Mouse (Mus musculus): ENCODE results near the gene Kdelr3.

The Kdelr3 gene

DNA sequence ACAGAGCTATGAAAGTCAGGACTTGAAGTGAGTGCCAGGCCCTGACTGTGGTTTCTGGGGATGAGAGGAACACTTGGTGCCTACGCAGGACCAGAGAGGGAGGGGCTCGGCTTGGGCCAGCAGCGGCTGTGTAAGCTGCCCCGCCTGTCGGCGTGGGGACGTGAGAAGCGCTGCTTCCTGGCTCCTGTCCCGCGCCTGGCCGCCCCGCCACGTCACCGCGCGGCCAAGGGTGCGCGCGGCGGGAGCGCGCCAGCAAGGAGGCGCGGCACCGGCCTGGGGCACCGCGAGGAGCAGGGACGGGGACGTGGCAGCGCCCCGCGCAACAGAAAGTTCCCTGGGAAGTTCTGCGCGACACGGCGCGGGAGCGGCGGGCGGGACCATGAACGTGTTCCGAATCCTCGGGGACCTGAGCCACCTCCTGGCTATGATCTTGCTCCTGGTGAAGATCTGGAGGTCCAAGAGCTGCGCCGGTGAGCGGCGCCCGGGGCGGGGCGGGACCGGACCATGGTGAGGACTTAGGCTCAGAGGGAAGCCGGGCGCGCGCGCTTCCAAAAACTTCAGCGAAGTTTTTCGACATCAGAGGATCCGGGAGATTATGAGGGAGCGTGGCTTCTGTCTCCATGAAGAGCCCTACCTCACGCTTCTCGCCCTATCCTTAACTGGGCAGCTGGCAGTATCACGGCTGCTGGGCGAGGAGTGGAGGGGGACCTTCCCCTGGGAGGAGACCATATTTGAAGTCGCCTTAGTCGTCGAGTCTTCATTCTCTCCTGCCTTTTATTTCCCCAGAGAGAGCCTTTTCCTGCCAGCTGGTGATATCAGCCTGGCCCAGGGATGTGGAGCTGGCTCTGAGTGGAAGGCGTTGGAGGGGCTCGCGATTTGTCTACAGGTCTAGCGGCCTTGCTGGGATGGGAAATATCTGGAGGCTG is at the start of gene Kdelr3:
TSS of gene Kdelr3 (plus strand) at position 241 of the 926 bp plus-strand sequence.
- Histone ChIP-seq H3K36me3 (ENCODE audit: control insufficient read depth, insufficient read depth, low read length, poor library complexity, severe bottlenecking) (no peaks in the 10 kb centered on the region), H3K27me3 (ENCODE audit: control insufficient read depth, insufficient read depth, low read length, poor library complexity, severe bottlenecking) (no peaks in the 10 kb centered on the region)
- DNase-seq (ENCODE audit: low read depth, low spot score), result no peak

DNA sequence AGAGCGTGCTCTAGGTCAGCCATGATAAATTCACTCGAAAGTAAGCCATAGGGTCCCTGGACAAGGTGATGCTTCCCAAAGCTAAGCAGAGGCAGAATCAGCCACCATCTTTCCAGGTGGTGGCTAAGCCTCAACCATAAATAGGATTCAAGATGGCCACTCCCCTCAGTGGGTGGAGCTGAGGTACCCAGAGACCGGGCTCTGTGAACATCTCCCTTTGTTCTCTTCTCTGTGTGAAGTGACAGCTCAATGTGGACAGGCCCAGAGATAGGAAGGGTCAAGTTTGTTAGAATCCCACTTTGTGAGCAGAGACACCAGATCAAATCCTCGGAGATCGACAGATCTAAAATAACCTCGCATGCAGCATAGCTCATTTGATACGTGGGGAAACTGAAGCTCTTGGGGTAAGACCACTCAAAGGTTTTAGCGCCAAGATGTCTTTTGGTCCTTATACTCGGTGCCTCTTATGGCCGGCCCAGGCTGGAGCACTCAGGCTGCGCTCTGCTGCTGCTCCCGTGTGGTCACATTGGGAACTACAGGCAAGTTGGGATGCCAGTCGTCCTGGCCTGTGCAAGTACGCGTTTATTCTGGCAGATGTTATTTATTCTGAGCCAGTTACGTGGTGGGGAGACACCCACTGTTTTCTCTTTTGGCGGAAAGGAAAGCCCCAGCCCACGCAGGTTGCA is 49.5 kb upstream of the Kdelr3 start:
- Histone ChIP-seq H3K36me3 (ENCODE audit: control insufficient read depth, insufficient read depth, low read length, poor library complexity, severe bottlenecking) (no peaks in the 10 kb centered on the region), H3K27me3 (ENCODE audit: control insufficient read depth, insufficient read depth, low read length, poor library complexity, severe bottlenecking) (no peaks in the 10 kb centered on the region)
- peak; percentile 87 for DNase-seq (ENCODE audit: low read depth, low spot score)

DNA sequence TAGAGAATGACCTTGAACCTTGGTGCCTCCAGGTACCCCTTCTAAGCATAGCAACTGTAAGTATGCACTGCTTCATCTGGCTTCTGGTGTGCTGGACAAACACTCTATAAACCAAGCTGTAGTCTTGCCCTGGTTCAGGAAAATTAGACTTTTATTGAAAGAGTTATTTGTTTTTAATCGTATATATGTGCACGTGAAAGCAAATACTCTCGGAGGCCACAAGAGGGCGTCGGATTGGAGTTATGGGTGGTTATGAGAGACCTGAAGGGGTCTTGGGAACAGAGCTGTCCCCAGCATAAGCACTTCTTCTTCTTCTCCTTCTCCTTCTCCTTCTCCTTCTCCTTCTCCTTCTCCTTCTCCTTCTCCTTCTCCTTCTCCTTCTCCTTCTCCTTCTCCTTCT is 46.6 kb upstream of the Kdelr3 start:
- DNase-seq (ENCODE audit: low read depth, low spot score), result no peak
- Histone ChIP-seq H3K36me3 (ENCODE audit: control insufficient read depth, insufficient read depth, low read length, poor library complexity, severe bottlenecking) (no peaks in the 10 kb centered on the region), H3K27me3 (ENCODE audit: control insufficient read depth, insufficient read depth, low read length, poor library complexity, severe bottlenecking) (no peaks in the 10 kb centered on the region)

DNA sequence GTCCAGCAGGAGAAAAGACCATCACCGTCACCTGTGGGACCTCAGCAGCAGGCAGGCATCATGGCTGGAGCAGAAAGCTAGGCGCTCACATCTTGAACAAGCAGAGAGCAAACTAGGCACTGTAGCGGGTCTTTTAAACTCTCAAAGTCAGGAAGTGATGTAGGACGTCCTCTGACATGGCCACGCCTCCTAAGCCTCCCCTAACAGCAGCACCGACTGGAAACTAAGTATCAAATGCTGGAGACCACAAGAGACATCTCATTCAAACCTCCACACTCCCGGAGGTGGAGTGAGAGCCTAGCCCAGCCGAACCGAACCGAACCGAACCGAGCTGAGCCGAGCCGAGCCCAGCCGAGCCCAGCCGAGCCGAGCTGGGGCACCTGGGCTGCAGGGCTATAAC is 45.6 kb upstream of the Kdelr3 start:
- DNase-seq (ENCODE audit: low read depth, low spot score), result no peak
- Histone ChIP-seq H3K27me3 (ENCODE audit: control insufficient read depth, insufficient read depth, low read length, poor library complexity, severe bottlenecking) (no peaks in the 10 kb centered on the region), H3K36me3 (ENCODE audit: control insufficient read depth, insufficient read depth, low read length, poor library complexity, severe bottlenecking) (no peaks in the 10 kb centered on the region)

DNA sequence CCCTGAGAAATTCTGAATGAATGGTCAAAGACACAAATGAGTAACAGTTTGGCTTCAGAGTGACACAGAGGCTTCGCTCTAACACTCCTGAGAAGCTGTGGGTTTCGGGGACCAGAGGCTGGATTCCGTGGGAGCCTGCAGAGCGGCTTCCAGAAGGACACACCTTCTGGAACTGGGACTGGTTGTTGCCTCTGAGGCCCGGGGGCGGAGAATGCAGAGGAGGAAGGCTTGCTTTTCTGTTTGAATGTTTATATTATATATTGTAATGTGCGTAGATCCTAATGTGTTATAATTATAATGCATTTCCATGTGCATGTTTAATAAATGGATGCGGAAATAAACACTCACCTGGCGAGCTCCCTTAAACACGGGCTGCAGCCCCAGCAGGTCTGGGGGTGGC is 45.1 kb upstream of the Kdelr3 start:
- H3K36me3 ChIP-seq (ENCODE audit: control insufficient read depth, insufficient read depth, low read length, poor library complexity, severe bottlenecking), result no peaks in the 10 kb centered on the region
- no peaks in the 10 kb centered on the region for H3K27me3 ChIP-seq (ENCODE audit: control insufficient read depth, insufficient read depth, low read length, poor library complexity, severe bottlenecking)
- no peak for DNase-seq (ENCODE audit: low read depth, low spot score)

DNA sequence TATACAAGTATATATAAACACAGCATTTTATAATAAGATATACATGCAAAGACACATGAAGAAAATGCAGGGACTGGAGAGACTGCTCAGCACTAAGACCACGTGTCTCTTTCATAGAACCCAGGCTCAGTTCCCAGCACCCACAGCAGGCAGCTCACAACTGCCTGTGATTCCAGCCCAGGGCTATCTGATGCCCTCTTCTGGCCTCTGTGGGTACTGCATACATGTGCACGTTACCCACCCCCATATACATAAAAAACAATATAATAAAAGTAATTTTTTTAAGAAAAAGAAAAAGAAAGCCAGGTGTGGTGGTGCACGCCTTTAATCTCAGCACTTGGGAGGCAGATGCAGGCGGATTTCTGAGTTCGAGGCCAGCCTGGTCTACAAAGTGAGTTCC is 43.2 kb upstream of the Kdelr3 start:
- Histone ChIP-seq H3K27me3 (ENCODE audit: control insufficient read depth, insufficient read depth, low read length, poor library complexity, severe bottlenecking) (no peaks in the 10 kb centered on the region), H3K36me3 (ENCODE audit: control insufficient read depth, insufficient read depth, low read length, poor library complexity, severe bottlenecking) (no peaks in the 10 kb centered on the region)
- DNase-seq (ENCODE audit: low read depth, low spot score), result peak; percentile 24

DNA sequence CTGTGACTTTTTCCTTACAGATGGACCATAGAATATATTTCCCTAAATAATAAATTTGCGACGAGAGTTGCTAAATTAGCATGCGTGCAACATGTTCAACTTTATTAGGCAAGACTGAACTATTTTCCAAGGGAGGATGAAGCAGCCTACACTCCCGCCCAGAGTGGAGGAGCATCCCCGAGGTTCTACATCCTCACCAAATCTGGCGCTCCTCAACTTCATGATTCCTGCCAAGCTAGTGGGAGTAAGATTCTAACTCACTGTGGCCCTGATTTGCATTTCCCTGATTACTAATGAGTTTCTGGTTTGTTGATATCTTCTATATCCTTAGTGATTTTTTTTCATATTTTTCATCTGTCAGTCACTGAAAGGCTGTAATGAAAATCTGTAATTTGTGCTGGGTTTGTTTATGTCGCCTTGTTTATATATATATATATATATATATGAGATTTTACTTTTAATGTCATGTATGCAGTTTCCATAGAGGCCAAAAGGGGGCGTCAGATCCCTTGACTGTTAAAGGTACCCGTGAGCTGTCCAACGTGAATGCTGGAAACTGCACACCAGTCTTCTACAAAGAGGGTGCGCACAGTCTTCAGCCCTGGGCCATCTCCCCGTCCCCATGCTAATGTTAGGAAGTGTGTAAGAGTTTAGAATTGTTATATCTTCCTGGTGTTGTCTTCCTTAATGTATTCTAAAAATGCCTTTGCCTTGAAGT is 42.4 kb upstream of the Kdelr3 start:
- DNase-seq (ENCODE audit: low read depth, low spot score), result peak; percentile 26
- Histone ChIP-seq H3K27me3 (ENCODE audit: control insufficient read depth, insufficient read depth, low read length, poor library complexity, severe bottlenecking) (no peaks in the 10 kb centered on the region), H3K36me3 (ENCODE audit: control insufficient read depth, insufficient read depth, low read length, poor library complexity, severe bottlenecking) (no peaks in the 10 kb centered on the region)

DNA sequence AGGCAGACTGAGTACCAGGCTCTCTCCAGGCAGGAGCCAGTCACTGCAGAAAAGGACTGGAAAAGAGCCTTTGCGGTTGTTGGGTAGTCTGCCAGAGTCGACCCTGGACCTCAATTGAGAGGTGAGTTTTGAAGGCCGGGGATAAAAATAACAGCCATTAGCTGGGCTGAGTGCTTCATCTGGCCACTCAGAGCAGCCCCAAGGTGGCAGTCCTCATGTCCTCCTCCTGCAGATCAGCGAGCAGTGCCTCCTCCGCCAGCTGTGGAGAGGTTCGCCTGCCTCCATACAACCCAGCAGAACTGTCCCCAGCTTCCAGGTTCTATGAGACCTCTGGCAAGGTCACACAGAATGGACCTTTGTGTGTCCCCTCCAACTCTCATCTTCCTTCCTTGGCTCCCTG is 39.0 kb upstream of the Kdelr3 start:
- no peak for DNase-seq (ENCODE audit: low read depth, low spot score)

DNA sequence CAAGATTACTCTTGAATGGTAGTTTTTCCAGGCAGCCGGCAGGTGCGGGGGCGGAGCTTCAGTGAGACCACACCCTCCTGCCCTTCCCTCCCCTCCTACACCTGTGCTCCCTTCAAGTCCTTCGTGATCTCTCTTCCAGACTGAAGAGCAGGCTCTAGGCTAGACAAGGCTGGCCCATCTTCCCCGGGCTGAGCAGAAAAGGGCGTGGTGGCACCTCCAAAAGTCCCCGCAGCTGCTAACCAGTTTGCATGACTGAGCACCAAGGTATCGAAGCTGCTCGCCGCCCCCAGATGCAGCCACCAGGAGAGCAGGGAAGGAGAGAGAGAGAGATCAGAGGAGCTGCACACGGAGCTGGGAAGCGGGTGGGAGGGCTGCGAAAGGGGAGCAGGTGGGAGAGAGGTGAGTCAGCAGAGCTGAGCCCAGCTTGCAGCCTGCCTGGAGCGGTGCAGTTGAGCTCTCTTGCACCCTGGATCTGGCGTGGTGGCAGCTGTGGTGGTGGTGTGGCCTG is 35.0 kb upstream of the Kdelr3 start:
- no peak for DNase-seq (ENCODE audit: low read depth, low spot score)
- no peaks in the 10 kb centered on the region for H3K36me3 ChIP-seq (ENCODE audit: control insufficient read depth, insufficient read depth, low read length, poor library complexity, severe bottlenecking)

More for the DNA sequence above, 39.0 kb upstream of the Kdelr3 start:
- Histone ChIP-seq H3K36me3 (ENCODE audit: control insufficient read depth, insufficient read depth, low read length, poor library complexity, severe bottlenecking) (no peaks in the 10 kb centered on the region), H3K27me3 (ENCODE audit: control insufficient read depth, insufficient read depth, low read length, poor library complexity, severe bottlenecking) (no peaks in the 10 kb centered on the region)

DNA sequence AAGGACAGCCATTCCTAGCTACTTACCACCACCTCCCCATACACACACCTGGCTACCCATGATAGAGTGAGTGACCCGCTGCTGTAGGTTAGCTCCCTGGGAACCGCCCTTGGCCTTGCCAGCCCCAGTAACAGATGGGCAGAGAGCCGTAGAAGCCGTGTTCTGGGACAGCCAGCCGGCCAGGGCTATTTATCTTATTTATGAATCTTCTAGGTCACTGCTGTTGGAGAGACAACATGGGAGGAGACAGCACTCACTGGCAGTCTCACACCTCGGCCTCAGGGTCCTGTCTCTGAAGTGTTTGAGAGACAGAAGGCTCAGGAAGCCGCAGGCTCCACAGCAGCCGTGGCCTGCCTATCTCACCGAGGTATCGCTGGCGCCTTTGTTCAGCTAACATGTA is 26.7 kb upstream of the Kdelr3 start:
- no peaks in the 10 kb centered on the region for H3K36me3 ChIP-seq (ENCODE audit: control insufficient read depth, insufficient read depth, low read length, poor library complexity, severe bottlenecking)
- H3K27me3 ChIP-seq (ENCODE audit: control insufficient read depth, insufficient read depth, low read length, poor library complexity, severe bottlenecking), result no peaks in the 10 kb centered on the region
- no peak for DNase-seq (ENCODE audit: low read depth, low spot score)

More for the DNA sequence above, 35.0 kb upstream of the Kdelr3 start:
- no peaks in the 10 kb centered on the region for H3K27me3 ChIP-seq (ENCODE audit: control insufficient read depth, insufficient read depth, low read length, poor library complexity, severe bottlenecking)

DNA sequence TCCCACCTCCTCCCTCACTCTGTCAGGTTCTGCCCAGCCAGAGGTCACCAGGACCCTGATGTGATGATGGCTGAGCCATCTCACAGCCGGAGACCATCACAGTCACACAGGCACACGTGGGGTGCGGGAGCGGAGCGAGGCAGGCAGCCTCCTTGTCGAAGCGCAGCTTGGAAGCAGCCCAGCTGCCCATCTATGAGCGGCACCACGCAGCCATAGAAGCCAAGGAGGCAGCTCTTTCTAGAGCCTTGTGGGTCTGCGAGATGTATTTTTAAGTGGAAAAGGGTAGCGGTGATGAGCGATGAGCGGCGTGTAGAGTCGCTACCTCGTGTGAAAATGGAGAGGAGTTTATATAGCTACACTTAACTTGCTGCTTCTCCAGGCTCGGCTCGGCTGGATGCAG is 22.7 kb upstream of the Kdelr3 start:
- H3K27me3 ChIP-seq (ENCODE audit: control insufficient read depth, insufficient read depth, low read length, poor library complexity, severe bottlenecking), result no peaks in the 10 kb centered on the region
- H3K36me3 ChIP-seq (ENCODE audit: control insufficient read depth, insufficient read depth, low read length, poor library complexity, severe bottlenecking), result no peaks in the 10 kb centered on the region
- no peak for DNase-seq (ENCODE audit: low read depth, low spot score)

DNA sequence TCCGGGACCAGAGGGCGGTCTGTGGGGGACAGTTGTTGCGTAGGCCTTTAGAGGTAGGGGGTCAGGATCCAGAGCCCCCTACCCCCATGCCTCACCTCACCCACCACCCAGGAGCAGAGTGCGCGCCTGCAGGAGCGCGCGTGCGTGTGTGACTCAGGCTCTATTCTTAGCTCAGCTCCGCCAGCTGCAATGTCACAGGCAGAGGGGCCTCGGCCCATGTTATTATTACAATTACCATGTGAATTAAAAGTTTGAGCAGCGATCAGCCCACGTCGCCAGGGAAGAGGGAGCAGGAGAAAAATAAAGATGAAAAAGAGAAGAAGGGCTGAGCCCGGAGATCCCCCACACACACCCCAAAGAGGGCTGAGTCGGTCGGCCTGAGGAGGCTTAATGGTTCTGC is 16.1 kb upstream of the Kdelr3 start:
- no peak for DNase-seq (ENCODE audit: low read depth, low spot score)

DNA sequence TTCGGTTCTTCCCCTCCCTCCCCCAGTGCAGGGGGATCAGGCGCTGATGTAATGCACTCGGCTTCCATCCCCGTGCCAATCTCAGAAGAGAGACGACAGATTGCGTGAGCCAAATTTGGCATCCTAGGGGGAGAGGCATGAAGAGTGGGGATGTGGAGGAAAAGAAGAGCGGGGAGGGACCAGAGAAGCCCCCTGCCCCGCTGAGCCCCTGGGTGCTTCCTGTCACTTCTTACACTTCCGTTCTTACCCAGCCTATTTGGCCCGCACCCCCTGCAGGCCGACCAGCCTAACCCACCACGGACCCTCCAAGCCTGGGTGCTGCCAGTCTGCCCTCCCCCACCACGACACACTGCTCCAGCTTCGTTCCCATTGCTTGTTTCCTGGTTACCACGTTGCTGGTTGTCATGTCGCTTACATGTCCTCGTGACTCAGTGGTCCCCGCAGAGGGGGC is 13.3 kb upstream of the Kdelr3 start:
- no peaks in the 10 kb centered on the region for H3K36me3 ChIP-seq (ENCODE audit: control insufficient read depth, insufficient read depth, low read length, poor library complexity, severe bottlenecking)
- no peak for DNase-seq (ENCODE audit: low read depth, low spot score)

More for the DNA sequence above, 16.1 kb upstream of the Kdelr3 start:
- Histone ChIP-seq H3K27me3 (ENCODE audit: control insufficient read depth, insufficient read depth, low read length, poor library complexity, severe bottlenecking) (no peaks in the 10 kb centered on the region), H3K36me3 (ENCODE audit: control insufficient read depth, insufficient read depth, low read length, poor library complexity, severe bottlenecking) (no peaks in the 10 kb centered on the region)

DNA sequence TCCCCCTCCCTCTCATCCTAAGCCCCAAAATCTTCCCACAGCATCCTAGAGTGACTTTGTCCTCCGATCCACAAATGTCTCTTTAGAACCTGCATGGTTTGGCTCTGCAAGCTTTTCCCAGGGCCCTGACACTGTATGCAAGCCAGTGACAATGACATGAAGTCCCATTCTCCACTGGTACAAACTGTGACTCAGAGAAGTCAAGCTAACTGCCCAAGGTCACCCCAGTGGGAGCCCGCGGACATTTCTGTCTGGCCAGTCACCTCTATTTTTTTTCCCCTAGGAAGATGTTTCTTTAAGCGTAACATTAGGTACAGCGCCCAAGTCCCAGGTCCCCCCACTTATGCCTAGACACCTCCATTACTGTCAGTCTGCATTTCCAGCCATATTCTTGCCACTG is 12.8 kb upstream of the Kdelr3 start:
- no peaks in the 10 kb centered on the region for H3K27me3 ChIP-seq (ENCODE audit: control insufficient read depth, insufficient read depth, low read length, poor library complexity, severe bottlenecking)
- H3K36me3 ChIP-seq (ENCODE audit: control insufficient read depth, insufficient read depth, low read length, poor library complexity, severe bottlenecking), result no peaks in the 10 kb centered on the region
- no peak for DNase-seq (ENCODE audit: low read depth, low spot score)

More for the DNA sequence above, 13.3 kb upstream of the Kdelr3 start:
- no peaks in the 10 kb centered on the region for H3K27me3 ChIP-seq (ENCODE audit: control insufficient read depth, insufficient read depth, low read length, poor library complexity, severe bottlenecking)

All from splenic B cell, adult 2 months (primary cell).